Mouse (Mus musculus): ENCODE results near the gene Ubxn11.

DNA sequence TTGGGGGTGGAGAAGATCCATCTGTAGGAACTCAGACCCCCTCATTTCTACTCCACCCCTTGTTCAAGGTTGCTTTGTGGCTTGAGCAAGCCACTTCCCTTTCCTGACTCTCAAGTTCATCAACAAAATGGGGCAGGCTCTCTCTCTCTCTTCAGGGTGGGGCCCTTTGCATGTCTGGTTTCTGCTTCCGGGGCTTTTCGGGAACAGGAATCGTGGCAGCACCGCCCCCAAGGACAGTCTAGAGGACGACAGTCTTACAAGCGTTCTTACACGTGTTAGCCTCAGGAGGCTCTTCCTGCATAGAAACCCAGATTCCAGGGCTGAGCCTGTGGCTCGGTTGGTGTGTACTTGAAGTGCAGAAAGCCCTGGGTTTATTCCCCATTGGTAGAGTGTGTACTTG, 14.6 kb downstream of the Ubxn11 start:
- TF ChIP-seq MYC (IDR thresholded peaks at IDR 0.05; ENCODE audit: low read depth, low read length) (no peak), NELFE (IDR thresholded peaks at IDR 0.05; ENCODE audit: low read depth, low read length) (no peak), SMC3 (IDR thresholded peaks at IDR 0.05; ENCODE audit: low read depth, low read length) (no peak), ZC3H11A (IDR thresholded peaks at IDR 0.05; ENCODE audit: low read depth, low read length) (no peak), CTCF (IDR thresholded peaks at IDR 0.05 in 2 of 3, conservative IDR thresholded peaks at IDR 0.05 in 1 of 3; ENCODE audit: control insufficient read depth in 1 of 3, insufficient read depth in 1 of 3, low read depth in 2 of 3, low read length in 3 of 3, poor library complexity in 1 of 3, severe bottlenecking in 1 of 3) (no peak), USF1 (IDR thresholded peaks at IDR 0.05; ENCODE audit: low read depth, low read length) (no peak)

Data from MEL (cell line).